Mouse (Mus musculus) ES-E14 (cell line): ENCODE measurements around the gene Kdm4a. TPM values are rescaled to one million over a fixed set of nuclear protein-coding genes. Genes with fewer than 3 reads are reported as not detected.

Experiments
- DNase-seq: peaks from one replicate; pipeline ENCODE4 v3.0.0-alpha.2; 2013; ENCODE audit warnings: low read depth, low spot score
- H3K27ac ChIP-seq: 2 replicates; pipeline ENCODE4 v1.5.1; 2012; ENCODE audit warnings: low read depth, mild to moderate bottlenecking, low read length, moderate library complexity, mixed read lengths; ENCODE audit not compliant: poor library complexity, insufficient read depth, severe bottlenecking
- H3K36me3 ChIP-seq: 2 replicates; pipeline ENCODE4 v1.6.1; 2012; ENCODE audit warnings: mild to moderate bottlenecking, low read length, moderate library complexity, mixed read lengths; ENCODE audit not compliant: control insufficient read depth, poor library complexity, insufficient read depth, severe bottlenecking
- H3K4me1 ChIP-seq, 2 experiments: fragments of 150-350 bp in 1 of 2; sonication (generic) in 1 of 2; 2 replicates each; pipeline ENCODE4 v1.6.1; 2012; ENCODE audit warnings: low read length in 2 of 2, mild to moderate bottlenecking in 1 of 2, mixed read lengths in 1 of 2; ENCODE audit not compliant: control insufficient read depth in 2 of 2, insufficient read depth in 2 of 2, poor library complexity in 1 of 2
- H3K4me3 ChIP-seq, 2 experiments: fragments of 150-350 bp in 1 of 2; sonication (generic) in 1 of 2; 2 replicates each; pipeline ENCODE4 v1.5.1; 2012; ENCODE audit warnings: low read length in 2 of 2, low read depth in 1 of 2, mild to moderate bottlenecking in 1 of 2, mixed read lengths in 1 of 2; ENCODE audit not compliant: insufficient read depth in 1 of 2, poor library complexity in 1 of 2, severe bottlenecking in 1 of 2
- H3K9ac ChIP-seq: 2 replicates; pipeline ENCODE4 v1.6.1; 2012; ENCODE audit warnings: low read depth, mild to moderate bottlenecking, low read length, mixed read lengths; ENCODE audit not compliant: poor library complexity, insufficient read depth, severe bottlenecking
- H3K9me3 ChIP-seq: fragments of 150-350 bp; sonication (generic); 2 replicates; pipeline ENCODE4 v1.6.1; 2012; ENCODE audit warnings: low read depth, mild to moderate bottlenecking, low read length; ENCODE audit not compliant: control insufficient read depth, insufficient read depth
- CHD2 ChIP-seq: IDR thresholded peaks from 2 replicates; pipeline ENCODE4 v1.6.1; 2014; ENCODE audit warnings: mild to moderate bottlenecking, low read depth, low read length, inconsistent platforms
- HCFC1 ChIP-seq: IDR thresholded peaks from 2 replicates; pipeline ENCODE4 v1.6.1; 2012; ENCODE audit warnings: low read length, inconsistent platforms, borderline replicate concordance; ENCODE audit not compliant: insufficient read depth
- MAFK ChIP-seq: IDR thresholded peaks from 2 replicates; pipeline ENCODE4 v1.6.1; 2014; ENCODE audit warnings: mild to moderate bottlenecking, low read depth, low read length, inconsistent platforms; ENCODE audit not compliant: insufficient read depth
- ZC3H11A ChIP-seq: IDR thresholded peaks from 2 replicates; pipeline ENCODE4 v1.6.1; 2012; ENCODE audit warnings: low read depth, mild to moderate bottlenecking, inconsistent platforms, low read length, borderline replicate concordance
- ZNF384 ChIP-seq: IDR thresholded peaks from 2 replicates; pipeline ENCODE4 v1.6.1; 2012; ENCODE audit warnings: low read depth, low read length, inconsistent platforms
- in situ Hi-C, 2 experiments: fragments of 600-800 bp; cut with MboI; formaldehyde crosslinking; loops; one replicate each; pipeline ENCODE4 v1.15.1; 2025; ENCODE audit warnings: low sequenced_read_pairs in 2 of 2, inconsistent platforms in 1 of 2; ENCODE audit not compliant: unreplicated experiment in 2 of 2
- total RNA-seq: library from RNA; depleted of rRNA; stranded (reverse); fragments of 300-350 nt; gene quantifications from 2 replicates; pipeline ENCODE4 v1.2.3, GENCODE M21; 2012; rRNA removed

The Kdm4a gene
- total RNA-seq, 1 experiment: 50.2 TPM

DNA sequence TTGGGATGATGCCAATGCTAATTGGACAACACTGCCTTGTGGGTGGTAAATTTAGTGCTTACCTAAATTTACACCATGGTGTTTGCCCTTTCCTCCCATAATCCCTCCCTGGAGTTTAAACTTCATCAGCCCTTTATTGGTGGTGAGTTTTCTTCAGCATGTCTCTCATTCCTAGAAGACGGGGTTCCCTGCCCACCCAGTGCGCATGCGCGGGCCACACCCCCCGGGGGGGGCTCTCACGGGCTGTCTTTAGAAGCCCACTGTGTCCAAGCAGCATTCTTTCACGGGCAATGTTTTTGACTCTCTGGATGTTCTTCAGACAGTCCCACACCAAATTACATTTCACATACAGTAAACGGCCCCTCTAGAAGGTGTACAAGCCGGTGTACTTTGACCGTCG lies 89.4 kb downstream of the Kdm4a start:
- TF ChIP-seq ZC3H11A (no peak), CHD2 (no peak), HCFC1 (no peak), ZNF384 (no peak), MAFK (no peak)
- H3K4me1 ChIP-seq: peaks cover 0 to 2% of the 10 kb centered on the region in 2 experiments; a peak in 1 of 4 replicates
- H3K9ac ChIP-seq: no peak overlapping the region; the same call in 1 of the 2 replicates
- H3K4me3 ChIP-seq: peak overlapping the region in 1 of 2 experiments; percentile 15; a peak in 1 of 4 replicates
- H3K27ac ChIP-seq: no peak overlapping the region
- in situ Hi-C loops: loop anchor here in 1 of 2 experiments (25.0 kb wide), 1 partner anchor 253 kb away; the partner anchor contains the start of gene Slc6a9
- H3K9me3 ChIP-seq: no peaks in the 10 kb centered on the region
- DNase-seq: no peak
- H3K36me3 ChIP-seq: no peaks in the 10 kb centered on the region

DNA sequence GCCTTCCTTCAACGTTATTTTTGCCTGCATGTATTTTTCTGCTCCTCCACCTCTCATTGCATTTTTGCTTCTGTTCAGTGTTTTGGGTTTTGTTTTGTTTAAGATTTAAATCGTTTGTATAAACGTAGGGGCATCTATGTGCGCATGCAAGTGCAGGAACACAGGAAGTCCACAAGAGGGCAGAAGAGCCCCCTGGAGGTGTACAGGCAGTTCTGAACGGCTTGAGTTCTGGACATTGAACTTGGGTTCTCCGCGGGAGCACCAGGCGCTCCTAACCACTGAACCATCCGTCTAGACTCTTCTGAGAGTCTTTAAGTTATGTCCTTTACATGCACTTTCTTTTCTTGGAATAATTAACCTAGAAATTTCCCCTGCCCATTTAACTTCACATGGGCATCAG lies 89.9 kb downstream of the Kdm4a start:
- Histone ChIP-seq H3K27ac (no peak overlapping the region), H3K9me3 (no peaks in the 10 kb centered on the region), H3K36me3 (no peaks in the 10 kb centered on the region), H3K4me1 (peaks cover 0 to 2% of the 10 kb centered on the region in 2 experiments; a peak in 1 of 4 replicates), H3K4me3 (no peak overlapping the region), H3K9ac (no peak overlapping the region)
- peak; percentile 47 for DNase-seq
- in situ Hi-C loops: loop anchor here in 1 of 2 experiments (25.0 kb wide), 1 partner anchor 253 kb away; the partner anchor contains the start of gene Slc6a9
- TF ChIP-seq ZNF384 (no peak), ZC3H11A (0 out of 2 replicates have a peak, but pooled peaks have one; percentile 55)

DNA sequence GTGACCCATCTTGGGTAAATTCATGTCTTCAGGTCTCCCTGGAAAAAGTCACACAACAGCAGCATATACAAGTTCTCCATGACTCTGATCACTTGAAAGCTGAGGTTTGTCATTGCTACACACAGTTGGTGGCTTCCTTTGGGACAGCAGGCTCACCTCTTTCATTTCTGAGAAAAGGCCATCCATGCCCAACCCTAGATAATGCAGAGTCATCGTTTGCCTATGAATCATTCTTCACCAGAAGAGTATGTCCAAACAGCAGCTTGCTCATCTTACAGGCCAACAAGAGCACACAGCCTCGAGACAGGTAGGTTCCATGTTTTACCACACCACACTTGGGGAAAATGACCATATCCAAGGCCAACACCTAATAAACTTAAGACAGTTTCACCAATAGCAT lies 91.1 kb downstream of the Kdm4a start:
- TF ChIP-seq CHD2: no peak
- TF ChIP-seq HCFC1: no peak
- TF ChIP-seq ZC3H11A: no peak
- TF ChIP-seq MAFK: no peak
- TF ChIP-seq ZNF384: no peak
- no peak overlapping the region for H3K9ac ChIP-seq
- no peak overlapping the region for H3K4me3 ChIP-seq
- in situ Hi-C loops: loop anchor here in 1 of 2 experiments (25.0 kb wide), 1 partner anchor 251 kb away; the partner anchor contains the start of gene Slc6a9
- no peak for DNase-seq
- H3K27ac ChIP-seq: no peak overlapping the region
- H3K4me1 ChIP-seq: peaks cover 0 to 2% of the 10 kb centered on the region in 2 experiments; a peak in 1 of 4 replicates
- no peaks in the 10 kb centered on the region for H3K9me3 ChIP-seq
- no peaks in the 10 kb centered on the region for H3K36me3 ChIP-seq

Other genes starting within 250 kb of the Kdm4a start
- 10.9 and 17.1 TPM in 2 replicates for gene St3gal3, start 45.1 kb downstream of the Kdm4a start, total RNA-seq
- 226 and 491 TPM in 2 replicates for gene Ptprf, start 111.4 kb upstream of the Kdm4a start, total RNA-seq
- 17.4 and 26.6 TPM in 2 replicates for gene Szt2, start 229.2 kb upstream of the Kdm4a start, total RNA-seq
- 56.5 and 74.1 TPM in 2 replicates for gene Med8, start 229.3 kb upstream of the Kdm4a start, total RNA-seq
- gene Elovl1, start 248.1 kb upstream of the Kdm4a start, total RNA-seq: 33.4 and 36.0 TPM in 2 replicates